Mouse (Mus musculus): ENCODE measurements around the gene Cd81. TPM values are rescaled to one million over a fixed set of nuclear protein-coding genes. Genes with fewer than 3 reads are reported as not detected.
A peak's percentile ranks its signal among the peaks of the same experiment; 100 is the strongest.

Gene Cd81
- 63.3 and 78.4 TPM in 2 replicates for polyA plus RNA-seq (2012; rRNA removed)

DNA sequence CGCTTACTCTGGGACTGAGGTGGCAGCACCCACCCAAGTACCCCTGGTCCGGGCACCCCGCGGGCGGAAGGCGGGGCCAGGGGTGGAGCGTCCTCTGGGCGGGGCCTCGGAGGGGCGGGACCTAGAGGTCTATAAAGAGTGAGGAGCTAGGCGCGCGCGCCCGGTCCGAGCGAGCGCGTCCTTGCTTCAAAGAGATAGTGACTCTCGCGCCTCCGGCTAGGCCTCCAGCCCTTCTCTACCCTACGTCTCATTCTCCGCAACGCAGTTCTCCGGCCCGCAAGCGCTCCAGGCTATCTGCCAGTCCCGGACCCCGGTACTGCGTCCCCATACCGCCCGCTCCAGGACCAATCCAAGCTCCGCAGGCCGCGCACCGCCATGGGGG lies at the start of gene Cd81:
Gene Cd81 (plus strand): TSS at position 114 of the 382 bp plus-strand sequence.
- Histone ChIP-seq H3K4me1 (ENCODE audit: control insufficient read depth, insufficient read depth, low read length) (peaks cover 21% of the 10 kb centered on the region), H3K4me3 (ENCODE audit: control insufficient read depth, low read depth, low read length) (peak within 1 kb of the TSS; percentile 85), H3K27me3 (ENCODE audit: control insufficient read depth, insufficient read depth, low read length) (no peaks in the 10 kb centered on the region), H3K36me3 (ENCODE audit: control insufficient read depth, insufficient read depth, low read length) (no peaks in the 10 kb centered on the region), H3K27ac (ENCODE audit: control insufficient read depth, insufficient read depth, low read depth, low read length) (peak within 1 kb of the TSS; percentile 71)
- no peak for TF ChIP-seq CTCF (IDR thresholded peaks at IDR 0.05; ENCODE audit: control insufficient read depth, insufficient read depth, insufficient replicate concordance, low read depth, low read length)
- peak; percentile 89 for TF ChIP-seq POLR2A (IDR thresholded peaks at IDR 0.05; ENCODE audit: control insufficient read depth, low read depth, low read length)

DNA sequence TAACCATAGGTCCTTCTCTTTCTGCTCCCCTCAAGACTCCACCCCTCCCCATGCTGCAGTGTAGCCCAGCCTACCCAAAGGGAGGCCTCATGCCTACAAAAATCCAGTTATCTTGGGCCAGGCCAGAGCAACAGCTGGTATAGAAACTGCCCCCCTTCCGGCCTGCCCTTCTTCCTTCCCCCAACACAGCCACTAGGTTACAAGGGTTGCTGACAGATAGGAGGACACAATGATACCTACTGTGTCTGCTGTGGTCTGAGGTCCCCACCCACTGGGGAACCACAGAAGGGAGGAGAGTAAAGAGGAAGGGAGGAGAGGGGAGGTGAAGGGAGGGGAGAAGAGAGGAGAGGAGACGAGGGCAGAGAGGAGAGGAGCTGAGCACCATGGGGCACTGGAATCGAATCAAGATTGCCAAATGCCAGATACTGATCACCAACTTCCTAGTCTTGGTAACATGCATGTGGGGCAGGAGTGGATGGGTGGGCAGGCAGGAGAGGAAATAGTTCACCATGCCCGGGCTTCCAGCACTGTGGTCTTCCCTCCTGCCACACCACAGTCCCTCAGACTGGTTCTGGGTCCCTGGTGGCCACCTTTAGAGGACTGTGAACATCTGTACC lies 47.7 kb upstream of the Cd81 start, which contains the start of gene Tspan32:
Gene Tspan32 (plus strand): TSS at position 320 of the 617 bp plus-strand sequence.
- Histone ChIP-seq H3K27me3 (ENCODE audit: control insufficient read depth, insufficient read depth, low read length) (no peaks in the 10 kb centered on the region), H3K4me3 (ENCODE audit: control insufficient read depth, low read depth, low read length) (no peak within 1 kb of the TSS), H3K4me1 (ENCODE audit: control insufficient read depth, insufficient read depth, low read length) (peaks cover 10% of the 10 kb centered on the region), H3K27ac (ENCODE audit: control insufficient read depth, insufficient read depth, low read depth, low read length) (no peak within 1 kb of the TSS), H3K36me3 (ENCODE audit: control insufficient read depth, insufficient read depth, low read length) (no peaks in the 10 kb centered on the region)
- no peak for TF ChIP-seq POLR2A (IDR thresholded peaks at IDR 0.05; ENCODE audit: control insufficient read depth, low read depth, low read length)
- TF ChIP-seq CTCF (IDR thresholded peaks at IDR 0.05; ENCODE audit: control insufficient read depth, insufficient read depth, insufficient replicate concordance, low read depth, low read length) = no peak

DNA sequence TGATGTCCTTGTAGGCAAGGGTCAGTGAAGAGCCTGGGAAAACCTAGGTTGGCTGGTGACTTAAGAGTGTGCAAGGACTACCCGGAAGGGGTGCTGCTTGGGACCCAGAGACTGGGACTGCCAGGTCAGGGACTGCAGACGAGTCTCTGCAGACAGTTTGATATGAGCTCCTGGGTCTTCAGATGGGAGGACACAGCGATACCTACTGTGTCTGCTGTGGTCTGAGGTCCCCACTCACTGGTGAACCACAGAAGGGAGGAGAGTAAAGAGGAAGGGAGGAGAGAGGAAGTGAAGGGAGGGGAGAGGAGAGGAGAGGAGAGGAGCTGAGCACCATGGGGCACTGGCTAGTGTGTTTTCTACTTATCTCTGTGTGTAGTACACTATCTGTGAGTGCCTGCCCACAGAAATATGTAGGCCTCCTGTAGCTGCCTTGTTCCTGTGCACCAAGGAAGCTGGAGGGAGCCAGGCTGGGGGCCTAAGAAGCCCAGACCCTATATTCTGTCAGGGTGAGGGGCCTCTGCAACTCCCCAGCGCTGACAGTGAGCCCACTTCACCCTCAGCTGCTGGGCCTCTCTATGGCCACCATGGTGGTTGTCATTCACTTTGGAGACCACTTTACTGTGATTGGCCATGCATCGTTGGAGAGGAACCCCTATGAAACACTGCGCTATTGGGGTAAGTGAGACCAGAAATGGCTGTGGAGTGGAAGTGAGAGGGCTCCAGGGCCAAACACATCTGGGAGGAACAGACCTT lies 47.0 kb upstream of the Cd81 start:
- H3K4me3 ChIP-seq (ENCODE audit: control insufficient read depth, low read depth, low read length) = no peak overlapping the region

DNA sequence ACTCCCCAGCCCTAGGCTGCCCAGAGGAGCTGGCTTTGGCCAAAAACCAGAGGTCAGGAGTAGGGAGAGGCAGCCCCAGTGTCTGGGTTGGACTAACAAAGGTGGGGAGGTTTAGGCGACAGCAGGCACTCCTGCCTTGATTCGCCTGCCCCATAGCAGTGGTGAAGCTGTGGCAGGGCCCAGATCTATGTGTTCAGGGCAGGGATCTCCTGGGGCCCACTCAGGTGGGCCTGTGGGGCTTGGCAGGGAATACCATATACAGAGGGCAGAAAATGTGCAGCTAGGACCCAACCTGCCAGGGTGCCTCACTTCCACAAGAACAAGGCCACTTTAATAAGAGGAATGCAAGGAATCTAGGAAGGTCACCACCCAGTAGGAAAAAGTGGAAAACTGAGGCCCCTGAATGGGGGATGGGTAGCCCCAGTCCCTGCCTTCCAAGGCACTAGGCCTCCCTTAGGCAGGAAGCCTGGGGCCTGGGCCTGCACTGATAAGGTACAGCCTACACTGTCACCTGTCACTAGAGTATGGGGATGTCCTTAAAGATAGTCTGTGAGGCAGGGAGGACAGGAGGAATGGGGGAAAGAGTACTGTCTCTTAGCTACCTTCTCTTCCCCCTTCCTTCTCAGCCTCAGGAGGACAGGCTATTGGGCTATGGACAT lies 46.3 kb upstream of the Cd81 start:
- Histone ChIP-seq H3K27ac (ENCODE audit: control insufficient read depth, insufficient read depth, low read depth, low read length) (no peak overlapping the region), H3K36me3 (ENCODE audit: control insufficient read depth, insufficient read depth, low read length) (no peaks in the 10 kb centered on the region), H3K27me3 (ENCODE audit: control insufficient read depth, insufficient read depth, low read length) (no peaks in the 10 kb centered on the region), H3K4me1 (ENCODE audit: control insufficient read depth, insufficient read depth, low read length) (peaks cover 10% of the 10 kb centered on the region), H3K4me3 (ENCODE audit: control insufficient read depth, low read depth, low read length) (no peak overlapping the region)
- TF ChIP-seq CTCF (IDR thresholded peaks at IDR 0.05; ENCODE audit: control insufficient read depth, insufficient read depth, insufficient replicate concordance, low read depth, low read length) = no peak

More for the DNA sequence above, 47.0 kb upstream of the Cd81 start:
- H3K4me1 ChIP-seq (ENCODE audit: control insufficient read depth, insufficient read depth, low read length) = peaks cover 10% of the 10 kb centered on the region
- no peak overlapping the region for H3K27ac ChIP-seq (ENCODE audit: control insufficient read depth, insufficient read depth, low read depth, low read length)
- no peaks in the 10 kb centered on the region for H3K36me3 ChIP-seq (ENCODE audit: control insufficient read depth, insufficient read depth, low read length)
- TF ChIP-seq CTCF (IDR thresholded peaks at IDR 0.05; ENCODE audit: control insufficient read depth, insufficient read depth, insufficient replicate concordance, low read depth, low read length) = no peak
- no peak for TF ChIP-seq POLR2A (IDR thresholded peaks at IDR 0.05; ENCODE audit: control insufficient read depth, low read depth, low read length)
- no peaks in the 10 kb centered on the region for H3K27me3 ChIP-seq (ENCODE audit: control insufficient read depth, insufficient read depth, low read length)

DNA sequence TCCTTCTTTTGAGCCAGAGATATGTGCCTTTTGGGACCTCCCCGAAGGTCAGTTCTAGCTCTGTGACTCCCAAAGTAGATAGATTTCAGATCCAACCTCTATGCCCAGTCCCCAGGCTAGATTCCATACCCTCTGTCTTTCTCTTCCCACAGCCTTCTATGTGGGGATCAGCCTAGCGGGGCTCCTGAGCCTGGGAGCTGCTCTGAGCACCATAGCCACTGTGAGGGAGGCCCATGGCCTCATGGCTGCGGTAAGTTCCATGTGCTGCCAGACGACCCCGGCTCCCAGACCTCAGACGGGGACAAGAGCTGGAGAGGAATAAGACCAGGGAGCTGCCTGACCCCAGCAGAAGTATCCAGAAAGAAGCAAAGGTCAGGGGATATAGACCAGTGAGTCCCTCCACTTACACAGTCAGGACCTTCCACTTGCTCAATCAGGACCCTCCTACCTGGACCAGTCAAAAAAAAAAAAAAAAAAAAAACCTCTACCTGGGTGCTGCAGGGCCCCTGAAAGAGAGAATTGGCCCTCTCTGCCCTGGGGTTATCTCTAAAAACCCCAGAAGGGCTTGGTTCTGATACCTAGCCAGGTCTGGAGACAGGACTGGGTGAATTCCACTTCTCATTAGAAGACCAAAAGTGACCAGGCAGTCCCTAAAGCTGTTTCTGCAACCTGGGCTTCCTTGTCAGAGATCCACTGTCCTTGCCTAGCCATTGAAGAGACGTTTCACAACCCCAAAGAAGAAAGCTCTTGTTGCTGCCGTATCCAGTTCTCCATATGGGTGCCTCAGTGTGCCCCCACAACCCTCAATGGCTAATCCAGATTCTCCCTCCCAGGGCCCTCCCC lies 45.6 kb upstream of the Cd81 start:
- no peak overlapping the region for H3K27ac ChIP-seq (ENCODE audit: control insufficient read depth, insufficient read depth, low read depth, low read length)
- TF ChIP-seq POLR2A (IDR thresholded peaks at IDR 0.05; ENCODE audit: control insufficient read depth, low read depth, low read length) (no peak), CTCF (IDR thresholded peaks at IDR 0.05; ENCODE audit: control insufficient read depth, insufficient read depth, insufficient replicate concordance, low read depth, low read length) (no peak)
- no peak overlapping the region for H3K4me3 ChIP-seq (ENCODE audit: control insufficient read depth, low read depth, low read length)
- no peaks in the 10 kb centered on the region for H3K36me3 ChIP-seq (ENCODE audit: control insufficient read depth, insufficient read depth, low read length)
- no peaks in the 10 kb centered on the region for H3K27me3 ChIP-seq (ENCODE audit: control insufficient read depth, insufficient read depth, low read length)
- peaks cover 10% of the 10 kb centered on the region for H3K4me1 ChIP-seq (ENCODE audit: control insufficient read depth, insufficient read depth, low read length)

DNA sequence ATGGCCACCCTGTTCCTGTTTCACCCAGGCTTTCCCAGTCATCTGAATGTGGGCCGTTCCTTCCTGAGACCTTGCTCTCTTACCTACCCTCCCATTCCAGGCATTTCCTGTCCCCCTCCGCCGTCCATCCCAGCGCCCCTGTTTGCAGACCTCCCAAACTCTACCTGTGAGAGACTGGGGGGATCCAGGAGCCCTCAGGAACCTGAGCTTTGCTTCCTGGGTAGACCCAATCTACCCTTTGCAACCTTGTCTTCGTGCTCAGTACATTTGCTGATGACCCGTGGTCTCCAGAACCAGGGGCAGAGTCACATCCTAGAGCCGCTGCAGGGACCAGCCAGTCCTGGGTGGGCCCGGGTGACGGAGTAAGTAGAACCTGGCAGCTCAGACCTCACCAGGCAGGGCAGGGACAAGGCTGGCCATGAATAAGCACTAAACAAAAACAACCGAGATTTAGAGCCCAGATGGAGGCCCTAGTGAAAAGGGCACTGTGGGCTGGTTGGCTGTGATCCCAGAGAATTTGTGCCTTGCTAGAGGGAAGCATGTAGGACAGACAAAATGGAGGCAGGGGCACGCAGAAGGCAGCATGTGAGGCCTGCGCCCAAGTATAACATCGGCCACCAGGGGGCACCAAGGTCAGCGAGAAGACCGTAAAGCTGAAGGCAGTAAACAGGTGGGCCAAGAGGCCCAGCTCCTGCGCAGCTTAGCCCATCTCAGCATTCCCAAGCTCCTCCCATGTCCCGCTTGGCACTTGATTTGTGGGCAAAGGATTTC lies 44.8 kb upstream of the Cd81 start:
- Histone ChIP-seq H3K36me3 (ENCODE audit: control insufficient read depth, insufficient read depth, low read length) (no peaks in the 10 kb centered on the region), H3K27me3 (ENCODE audit: control insufficient read depth, insufficient read depth, low read length) (no peaks in the 10 kb centered on the region), H3K4me1 (ENCODE audit: control insufficient read depth, insufficient read depth, low read length) (peaks cover 10% of the 10 kb centered on the region), H3K4me3 (ENCODE audit: control insufficient read depth, low read depth, low read length) (no peak overlapping the region), H3K27ac (ENCODE audit: control insufficient read depth, insufficient read depth, low read depth, low read length) (no peak overlapping the region; the same call in 1 of the 2 replicates)
- no peak for TF ChIP-seq POLR2A (IDR thresholded peaks at IDR 0.05; ENCODE audit: control insufficient read depth, low read depth, low read length)
- TF ChIP-seq CTCF (IDR thresholded peaks at IDR 0.05; ENCODE audit: control insufficient read depth, insufficient read depth, insufficient replicate concordance, low read depth, low read length) = peak; percentile 87; the same call in 1 of the 2 replicates

Data from testis, adult 2 months (tissue).